ENCODE assay signal across 8 mouse cellular contexts in genomic region chr5:92434571-92434985, GRCm38 (mm10). TPM values are rescaled to one million over a fixed set of nuclear protein-coding genes. Genes with fewer than 3 reads are reported as not detected.
DNase-seq lines count a peak whose midpoint lies in the region; ATAC-seq lines count a peak whose summit lies in the region.

No protein-coding gene starts in this region.

- DNase-seq in kidney, adult 18-20 months: no peak
- DNase-seq in WW6 (ENCODE audit: low read depth, low spot score): peak; percentile 16
- no peak for DNase-seq in forebrain, embryonic 11.5 days (ENCODE audit: low spot score)
- no peak for DNase-seq in left cerebral cortex, postnatal 14 days (ENCODE audit: low spot score in 2 of 2)
- no peak for DNase-seq in cerebellum, postnatal 36 days

- no peaks in the 10 kb centered on the region; the same call in 1 of the 2 replicates for H3K36me3 ChIP-seq in kidney, embryonic 14.5 days (ENCODE audit: control insufficient read depth, insufficient read depth, low read length)
- no peaks in the 10 kb centered on the region for H3K36me3 ChIP-seq in forebrain, embryonic 11.5 days (ENCODE audit: control insufficient read depth, insufficient read depth, low read length)
- H3K36me3 ChIP-seq in limb, embryonic 15.5 days: peaks cover 6% of the 10 kb centered on the region; the same call in 1 of the 2 replicates
- no peaks in the 10 kb centered on the region for H3K36me3 ChIP-seq in neural tube, embryonic 14.5 days (ENCODE audit: control insufficient read depth, insufficient read depth, low read length)

- 0% methylated on average over 32 of the region's 39 CpGs for WGBS in kidney, embryonic 14.5 days
- 1% methylated on average over 38 of the region's 39 CpGs for WGBS in forebrain, embryonic 11.5 days
- under 1% methylated on average over 39 of the region's 39 CpGs for WGBS in limb, embryonic 15.5 days
- 0% methylated on average over 18 of the region's 39 CpGs for WGBS in neural tube, embryonic 14.5 days

- H3K4me2 ChIP-seq in kidney, embryonic 14.5 days (replicated peaks; ENCODE audit: low read depth, low read length): peak overlapping the region; percentile 87
- H3K4me2 ChIP-seq in forebrain, embryonic 11.5 days (ENCODE audit: low read depth, low read length, severe bottlenecking): peak overlapping the region; percentile 58
- H3K4me2 ChIP-seq in limb, embryonic 15.5 days: peak overlapping the region; percentile 51
- peak overlapping the region; percentile 92 for H3K4me2 ChIP-seq in neural tube, embryonic 14.5 days (ENCODE audit: low read depth, low read length)

- peaks cover 9% of the 10 kb centered on the region; the same call in 1 of the 2 replicates for H3K4me1 ChIP-seq in kidney, embryonic 14.5 days (ENCODE audit: control insufficient read depth, insufficient read depth, low read length)
- no peaks in the 10 kb centered on the region for H3K4me1 ChIP-seq in forebrain, embryonic 11.5 days (replicated peaks; ENCODE audit: control insufficient read depth, insufficient read depth, low read length)
- peaks cover 11% of the 10 kb centered on the region for H3K4me1 ChIP-seq in limb, embryonic 15.5 days
- H3K4me1 ChIP-seq in neural tube, embryonic 14.5 days (ENCODE audit: control insufficient read depth, insufficient read depth, low read length): peaks cover 6% of the 10 kb centered on the region

- no peaks in the 10 kb centered on the region for H3K9me3 ChIP-seq in kidney, embryonic 14.5 days (ENCODE audit: control insufficient read depth, low read length)
- no peaks in the 10 kb centered on the region for H3K9me3 ChIP-seq in forebrain, embryonic 11.5 days (ENCODE audit: control insufficient read depth, low read length)
- no peaks in the 10 kb centered on the region for H3K9me3 ChIP-seq in limb, embryonic 15.5 days
- no peaks in the 10 kb centered on the region for H3K9me3 ChIP-seq in neural tube, embryonic 14.5 days (ENCODE audit: control insufficient read depth, low read length)

- peak overlapping the region; percentile 83 for H3K27ac ChIP-seq in kidney, embryonic 14.5 days (ENCODE audit: low read depth, low read length)
- peak overlapping the region; percentile 75 for H3K27ac ChIP-seq in forebrain, embryonic 11.5 days (ENCODE audit: low read depth, low read length)
- H3K27ac ChIP-seq in limb, embryonic 15.5 days: peak overlapping the region; percentile 88
- H3K27ac ChIP-seq in neural tube, embryonic 14.5 days (ENCODE audit: low read depth, low read length): peak overlapping the region; percentile 77

- no peaks in the 10 kb centered on the region for H3K27me3 ChIP-seq in kidney, embryonic 14.5 days (ENCODE audit: control insufficient read depth, insufficient read depth, low read length)
- no peaks in the 10 kb centered on the region for H3K27me3 ChIP-seq in forebrain, embryonic 11.5 days (ENCODE audit: control insufficient read depth, insufficient read depth, low read length)
- H3K27me3 ChIP-seq in limb, embryonic 15.5 days: no peaks in the 10 kb centered on the region
- no peaks in the 10 kb centered on the region for H3K27me3 ChIP-seq in neural tube, embryonic 14.5 days (ENCODE audit: control insufficient read depth, insufficient read depth, low read length)

- peak; percentile 84 for ATAC-seq in kidney, embryonic 14.5 days (ENCODE audit: low FRiP score, low TSS enrichment)
- peak; percentile 83 for ATAC-seq in forebrain, embryonic 11.5 days (replicated peaks; ENCODE audit: low FRiP score)
- ATAC-seq in limb, embryonic 15.5 days (ENCODE audit: insufficient number of reproducible peaks, low FRiP score, low TSS enrichment, low read depth): peak; percentile 64; the same call in 1 of the 2 replicates
- ATAC-seq in neural tube, embryonic 14.5 days (ENCODE audit: low read depth): peak; percentile 68

- intact Hi-C loops in left cerebral cortex, postnatal 14 days (cut with DNase I): no loop called here

- peak overlapping the region; percentile 98 for H3K4me3 ChIP-seq in kidney, embryonic 14.5 days (ENCODE audit: low read length)
- H3K4me3 ChIP-seq in forebrain, embryonic 11.5 days (ENCODE audit: low read depth, low read length): peak overlapping the region; percentile 89
- H3K4me3 ChIP-seq in limb, embryonic 15.5 days: peak overlapping the region; percentile 91
- peak overlapping the region; percentile 91 for H3K4me3 ChIP-seq in neural tube, embryonic 14.5 days (ENCODE audit: low read depth, low read length)

- peak overlapping the region; percentile 94 for H3K9ac ChIP-seq in kidney, embryonic 14.5 days (ENCODE audit: low read depth, low read length)
- peak overlapping the region; percentile 96 for H3K9ac ChIP-seq in forebrain, embryonic 11.5 days (ENCODE audit: low read length)
- peak overlapping the region; percentile 88 for H3K9ac ChIP-seq in limb, embryonic 15.5 days
- H3K9ac ChIP-seq in neural tube, embryonic 14.5 days (replicated peaks; ENCODE audit: low read depth, low read length): peak overlapping the region; percentile 84

RNA-seq across cellular contexts. Expression of gene Nup54, which starts 0.4 kb away (rescaled TPM):
- 57.7 and 62.2 TPM in 2 replicates for polyA plus RNA-seq in kidney, embryonic 14.5 days (2014; fragmentation: Nextera tagmentation; extraction: Ambion mirVana)
- 65.9 and 70.5 TPM in 2 replicates for polyA plus RNA-seq in forebrain, embryonic 11.5 days (2014; fragmentation: Nextera tagmentation; extraction: Ambion mirVana)
- polyA plus RNA-seq in limb, embryonic 15.5 days (2015; fragmentation: Nextera tagmentation; extraction: Ambion mirVana): 45.4 and 47.7 TPM in 2 replicates
- polyA plus RNA-seq in neural tube, embryonic 14.5 days (2014; fragmentation: Nextera tagmentation; extraction: Ambion mirVana): 52.7 and 53.7 TPM in 2 replicates
- total RNA-seq in left cerebral cortex, postnatal 14 days (2021): 10 to 100 TPM; 25.6 to 29.5 TPM
